Mouse (Mus musculus) ES-Bruce4 (cell line): ENCODE measurements around the gene Klk1b26. TPM values are rescaled to one million over a fixed set of nuclear protein-coding genes. Genes with fewer than 3 reads are reported as not detected.
"Not testable (repeated sequence)": the region's sequence is repeated elsewhere in the genome, so short reads cannot be mapped to it uniquely, and the experiment has no call there.

ENCODE experiments used
- H3K27ac ChIP-seq: 2 replicates; pipeline ENCODE4 v1.5.1; 2012; ENCODE audit warnings: low read length, inconsistent platforms; ENCODE audit not compliant: insufficient read depth
- H3K27me3 ChIP-seq: 2 replicates; pipeline ENCODE4 v1.6.1; 2012; ENCODE audit warnings: mild to moderate bottlenecking, low read length, inconsistent platforms; ENCODE audit not compliant: control insufficient read depth, poor library complexity, insufficient read depth, severe bottlenecking
- H3K36me3 ChIP-seq: 2 replicates; pipeline ENCODE4 v1.6.1; 2012; ENCODE audit warnings: inconsistent platforms, mild to moderate bottlenecking, low read length, moderate library complexity; ENCODE audit not compliant: control insufficient read depth, poor library complexity, insufficient read depth, severe bottlenecking
- H3K4me1 ChIP-seq: one replicate; pipeline ENCODE4 v1.8.1; 2011; ENCODE audit warnings: low read length; ENCODE audit not compliant: control insufficient read depth, insufficient read depth
- H3K4me3 ChIP-seq: 2 replicates; pipeline ENCODE4 v1.5.1; 2011; ENCODE audit warnings: low read depth, mild to moderate bottlenecking, low read length
- H3K9ac ChIP-seq: 2 replicates; pipeline ENCODE4 v1.6.1; 2012; ENCODE audit warnings: low read depth, mild to moderate bottlenecking, inconsistent platforms; ENCODE audit not compliant: poor library complexity, severe bottlenecking
- H3K9me3 ChIP-seq: replicated peaks from 2 replicates; pipeline ENCODE4 v1.6.1; 2012; ENCODE audit warnings: mild to moderate bottlenecking, low read length, inconsistent platforms; ENCODE audit not compliant: control insufficient read depth, poor library complexity, insufficient read depth, severe bottlenecking
- CTCF ChIP-seq: IDR thresholded peaks from one replicate; pipeline ENCODE4 v1.8.1; 2011; ENCODE audit warnings: low read depth, low read length
- EP300 ChIP-seq: IDR thresholded peaks from 2 replicates; pipeline ENCODE4 v1.6.1; 2011; ENCODE audit warnings: low read depth, low read length; ENCODE audit not compliant: insufficient read depth
- POLR2A ChIP-seq: IDR thresholded peaks from one replicate; pipeline ENCODE4 v1.8.1; 2011; ENCODE audit warnings: low read length; ENCODE audit not compliant: insufficient read depth
- polyA plus RNA-seq: library from polyadenylated mRNA; stranded (reverse); fragments of >200 nt; gene quantifications from 2 replicates; pipeline ENCODE4 v1.2.4, GENCODE M21; 2011; ENCODE audit warnings: low read depth; ENCODE audit not compliant: missing spikeins, insufficient read depth, insufficient read length

Klk1b26 gene
- polyA plus RNA-seq, 1 experiment, result not detected

DNA sequence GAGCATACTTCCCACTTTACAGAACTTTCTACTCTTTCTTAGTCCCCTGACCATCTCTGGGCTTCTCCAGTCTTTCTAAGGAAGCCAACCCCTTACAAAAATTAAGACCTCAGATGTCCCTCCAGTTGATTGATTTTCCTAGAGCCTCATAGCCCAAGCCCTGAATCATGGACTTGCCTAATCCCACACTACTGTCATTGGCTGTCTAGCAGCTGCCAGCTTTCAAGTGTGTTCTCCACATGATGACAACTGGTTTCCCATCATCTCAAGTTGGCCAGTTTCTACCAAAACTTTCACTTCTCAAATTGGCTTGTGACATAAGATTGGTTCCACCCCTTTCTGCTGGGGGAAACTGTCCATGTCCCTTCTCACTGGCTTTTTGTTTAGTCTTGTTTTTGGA is 7.1 kb upstream of the Klk1b26 start:
- Histone ChIP-seq H3K27ac (no peak overlapping the region), H3K9me3 (no peaks in the 10 kb centered on the region), H3K27me3 (no peaks in the 10 kb centered on the region; the same call in 1 of the 2 replicates), H3K9ac (no peak overlapping the region), H3K4me3 (no peak overlapping the region), H3K36me3 (no peaks in the 10 kb centered on the region), H3K4me1 (no peaks in the 10 kb centered on the region)
- TF ChIP-seq CTCF (no peak), POLR2A (no peak), EP300 (no peak)

DNA sequence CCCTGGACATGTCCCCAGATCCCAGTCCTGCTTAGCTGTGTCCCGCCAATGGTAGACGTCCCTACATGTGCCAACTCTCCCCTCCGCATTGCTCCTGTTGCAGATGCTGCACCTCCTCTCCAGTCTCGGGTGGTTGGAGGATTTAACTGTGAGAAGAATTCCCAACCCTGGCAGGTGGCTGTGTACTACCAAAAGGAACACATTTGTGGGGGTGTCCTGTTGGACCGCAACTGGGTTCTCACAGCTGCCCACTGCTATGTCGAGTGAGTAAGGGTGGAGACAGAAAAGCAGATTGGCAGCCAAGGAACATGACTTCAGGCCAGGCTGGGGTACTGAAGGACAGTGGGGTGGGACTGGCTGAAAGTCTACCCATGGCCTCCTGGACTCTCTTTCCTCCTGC is 2.7 kb downstream of the Klk1b26 start:
- H3K27ac ChIP-seq, H3K9ac ChIP-seq, H3K9me3 ChIP-seq, H3K4me1 ChIP-seq, H3K4me3 ChIP-seq, H3K27me3 ChIP-seq, H3K36me3 ChIP-seq: not testable (repeated sequence)

DNA sequence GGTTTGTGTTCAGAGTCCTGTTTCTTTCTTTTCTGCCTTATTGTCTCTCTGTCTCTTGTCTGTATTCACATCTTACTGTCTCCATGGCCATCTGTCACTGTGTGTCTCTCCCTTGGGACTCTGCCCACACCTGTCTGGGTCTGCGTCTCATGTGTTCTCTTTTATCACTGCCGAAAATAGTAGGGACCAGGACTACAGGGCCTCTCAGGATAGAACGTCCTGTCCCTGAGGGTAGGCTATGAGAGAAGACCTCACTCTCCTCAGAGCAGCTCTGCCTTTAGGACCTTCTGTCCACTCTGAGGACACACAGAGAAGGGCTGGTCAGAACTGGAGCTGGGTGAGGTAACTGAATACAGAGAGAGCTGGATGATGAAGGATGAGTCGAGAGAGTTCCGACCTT is 3.1 kb downstream of the Klk1b26 start:
- Histone ChIP-seq H3K27me3 (no peaks in the 10 kb centered on the region), H3K9ac (no peak overlapping the region), H3K4me3 (no peak overlapping the region), H3K27ac (no peak overlapping the region), H3K36me3 (no peaks in the 10 kb centered on the region), H3K4me1 (no peaks in the 10 kb centered on the region), H3K9me3 (no peaks in the 10 kb centered on the region)
- TF ChIP-seq CTCF (no peak), POLR2A (no peak), EP300 (no peak)

GRCm38 (mm10) chr7:44051990-44052389 is 40.0 kb downstream of the Klk1b26 start, which contains the start of gene Klk1b27:
Gene Klk1b27 (plus strand): TSS chr7:44052290.
- H3K4me3 ChIP-seq, H3K27me3 ChIP-seq, H3K4me1 ChIP-seq, H3K36me3 ChIP-seq, H3K9me3 ChIP-seq, H3K9ac ChIP-seq, H3K27ac ChIP-seq: not testable (repeated sequence)

Other genes starting within 250 kb of the Klk1b26 start
- not detected in 2 replicates for gene Klk12, start 243.3 kb upstream of the Klk1b26 start, polyA plus RNA-seq
- not detected in 2 replicates for gene Klk11, start 237.6 kb upstream of the Klk1b26 start, polyA plus RNA-seq
- 1.2 and 2.1 TPM in 2 replicates for gene Klk10, start 231.1 kb upstream of the Klk1b26 start, polyA plus RNA-seq
- gene Klk9, start 220.3 kb upstream of the Klk1b26 start, polyA plus RNA-seq, result not detected in 2 replicates
- gene Klk8, start 214.6 kb upstream of the Klk1b26 start, polyA plus RNA-seq, result 12.7 and 15.5 TPM in 2 replicates
- gene Klk7, start 200.9 kb upstream of the Klk1b26 start, polyA plus RNA-seq, result 0.70 and 0.84 TPM in 2 replicates
- not detected in 2 replicates for gene Klk6, start 187.7 kb upstream of the Klk1b26 start, polyA plus RNA-seq
- gene Klk5, start 170.2 kb upstream of the Klk1b26 start, polyA plus RNA-seq, result not detected in 2 replicates
- not detected in 2 replicates for gene Klk4, start 131.0 kb upstream of the Klk1b26 start, polyA plus RNA-seq
- not detected in 2 replicates for gene Klk15, start 78.4 kb upstream of the Klk1b26 start, polyA plus RNA-seq
- not detected in 2 replicates for gene Klk1b8, start 61.5 kb upstream of the Klk1b26 start, polyA plus RNA-seq
- not detected in 2 replicates for gene Klk1b1, start 45.4 kb upstream of the Klk1b26 start, polyA plus RNA-seq
- gene Klk1b9, start 36.1 kb upstream of the Klk1b26 start, polyA plus RNA-seq, result not detected in 2 replicates
- not detected in 2 replicates for gene Klk1b11, start 16.3 kb upstream of the Klk1b26 start, polyA plus RNA-seq
- not detected in 2 replicates for gene Klk1b27, start 40.1 kb downstream of the Klk1b26 start, polyA plus RNA-seq
- not detected in 2 replicates for gene Klk1b21, start 90.2 kb downstream of the Klk1b26 start, polyA plus RNA-seq
- gene Klk1b22, start 100.5 kb downstream of the Klk1b26 start, polyA plus RNA-seq, result not detected in 2 replicates
- not detected in 2 replicates for gene Klk1b16, start 124.6 kb downstream of the Klk1b26 start, polyA plus RNA-seq
- not detected in 2 replicates for gene Klk1b24, start 176.1 kb downstream of the Klk1b26 start, polyA plus RNA-seq
- gene Klk1b3, start 186.0 kb downstream of the Klk1b26 start, polyA plus RNA-seq, result not detected in 2 replicates
- not detected in 2 replicates for gene Klk1b4, start 195.3 kb downstream of the Klk1b26 start, polyA plus RNA-seq
- gene Klk1b5, start 203.8 kb downstream of the Klk1b26 start, polyA plus RNA-seq, result not detected in 2 replicates
- 1.3 and 1.8 TPM in 2 replicates for gene Klk1, start 213.2 kb downstream of the Klk1b26 start, polyA plus RNA-seq
- not detected in 2 replicates for gene Gm36864, start 224.0 kb downstream of the Klk1b26 start, polyA plus RNA-seq
- 0.65 and 1.3 TPM in 2 replicates for gene 1700028J19Rik, start 234.5 kb downstream of the Klk1b26 start, polyA plus RNA-seq
- 76.7 and 89.3 TPM in 2 replicates for gene 2410002F23Rik, start 234.6 kb downstream of the Klk1b26 start, polyA plus RNA-seq
- gene Acp4, start 245.2 kb downstream of the Klk1b26 start, polyA plus RNA-seq, result not detected in 2 replicates
- not detected in 2 replicates for gene Gm15517, start 249.3 kb downstream of the Klk1b26 start, polyA plus RNA-seq